Mouse (Mus musculus) G1E (cell line): ENCODE results near the gene Zfp57. TPM values are rescaled to one million over a fixed set of nuclear protein-coding genes. Genes with fewer than 3 reads are reported as not detected.
"Not testable (repeated sequence)": the region's sequence is repeated elsewhere in the genome, so short reads cannot be mapped to it uniquely, and the experiment has no call there.

Experiments used
- ATAC-seq: 2 replicates; pipeline ENCODE4 v1.8.0; 2016; ENCODE audit warnings: mild to moderate bottlenecking; ENCODE audit not compliant: insufficient number of reproducible peaks, poor library complexity, low FRiP score, severe bottlenecking; ENCODE audit errors: extremely low read depth
- DNase-seq: peaks from one replicate; pipeline ENCODE4 v3.0.0; 2012; ENCODE audit warnings: low spot score
- H3K27me3 ChIP-seq: 2 replicates; pipeline ENCODE4 v1.6.1; 2012; ENCODE audit warnings: mild to moderate bottlenecking, low read length, inconsistent platforms; ENCODE audit not compliant: insufficient read depth
- H3K36me3 ChIP-seq: replicated peaks from 2 replicates; pipeline ENCODE3; 2012; ENCODE audit warnings: mild to moderate bottlenecking, inconsistent platforms
- H3K4me1 ChIP-seq: 2 replicates; pipeline ENCODE4 v1.6.1; 2012; ENCODE audit warnings: low read depth, low read length, inconsistent platforms, mixed read lengths; ENCODE audit not compliant: insufficient read depth
- H3K4me3 ChIP-seq: 2 replicates; pipeline ENCODE4 v1.5.1; 2012; ENCODE audit warnings: low read depth, mild to moderate bottlenecking, inconsistent platforms, low read length, moderate library complexity, mixed read lengths
- H3K9me3 ChIP-seq: replicated peaks from 2 replicates; pipeline ENCODE4 v1.6.1; 2012; ENCODE audit warnings: inconsistent platforms
- CTCF ChIP-seq: IDR thresholded peaks from 2 replicates; pipeline ENCODE4 v1.5.1; 2012; ENCODE audit warnings: low read depth, low read length, inconsistent platforms, mixed read lengths
- GATA1 ChIP-seq: IDR thresholded peaks from 2 replicates; pipeline ENCODE4 v1.6.1; 2012; ENCODE audit warnings: borderline replicate concordance, low read length, inconsistent platforms, mixed read lengths
- GATA2 ChIP-seq: IDR thresholded peaks from 2 replicates; pipeline ENCODE4 v1.6.1; 2012; ENCODE audit warnings: low read depth, low read length, inconsistent platforms, borderline replicate concordance
- POLR2AphosphoS5 ChIP-seq: IDR thresholded peaks from 2 replicates; pipeline ENCODE4 v1.6.1; 2012; ENCODE audit warnings: low read depth, low read length, inconsistent platforms; ENCODE audit not compliant: insufficient replicate concordance
- TAL1 ChIP-seq: conservative IDR thresholded peaks from 2 replicates; pipeline ENCODE4 v1.6.1; 2012; ENCODE audit warnings: low read depth, low read length, inconsistent platforms, mixed read lengths
- polyA plus RNA-seq: library from polyadenylated mRNA; stranded (reverse); fragments of >175 nt; gene quantifications from 2 replicates; pipeline ENCODE4 v1.2.3, GENCODE M21; 2012
- total RNA-seq, 2 experiments: library from RNA; stranded (forward) in 1 of 2; stranded (reverse) in 1 of 2; fragments of 200-1000 nt in 1 of 2; fragments of >200 nt in 1 of 2; fragmentation: Nextera tagmentation in 1 of 2; gene quantifications; 2 replicates each; pipeline ENCODE4 v1.2.3; 2014 to 2017

Gene Zfp57
- total and polyA plus RNA-seq, 3 experiments, result 0.44 TPM; not detected in 2

- H3K36me3 ChIP-seq, result no peaks in the 10 kb centered on the region
- DNase-seq, result no peak
- ATAC-seq, result 0 out of 2 replicates have a peak, but pooled peaks have one; percentile 45
- TF ChIP-seq GATA2 (no peak), GATA1 (no peak), TAL1 (no peak), CTCF (no peak), POLR2AphosphoS5 (no peak)
- H3K27me3 ChIP-seq, result peaks cover 32% of the 10 kb centered on the region
- no peaks in the 10 kb centered on the region for H3K9me3 ChIP-seq
- no peak overlapping the region for H3K4me3 ChIP-seq
- H3K4me1 ChIP-seq, result 0 out of 2 replicates have a peak, but pooled peaks cover 8% of the 10 kb centered on the region
Measured at GRCm38 (mm10) chr17:36982253-36983155, 18.5 kb upstream of the Zfp57 start.

GRCm38 (mm10) chr17:36988475-36988874 lies 12.5 kb upstream of the Zfp57 start:
- Histone ChIP-seq H3K27me3 (peaks cover 7% of the 10 kb centered on the region), H3K4me3 (no peak overlapping the region), H3K4me1 (no peaks in the 10 kb centered on the region; the same call in 1 of the 2 replicates), H3K9me3 (no peaks in the 10 kb centered on the region), H3K36me3 (no peaks in the 10 kb centered on the region)
- DNase-seq (no peak), ATAC-seq (no peak)
- TF ChIP-seq GATA1, result no peak
- no peak for TF ChIP-seq CTCF
- TF ChIP-seq TAL1, result no peak
- no peak for TF ChIP-seq GATA2
- no peak for TF ChIP-seq POLR2AphosphoS5

- Histone ChIP-seq H3K4me1 (no peaks in the 10 kb centered on the region; the same call in 1 of the 2 replicates), H3K36me3 (no peaks in the 10 kb centered on the region), H3K9me3 (no peaks in the 10 kb centered on the region), H3K4me3 (no peak within 1 kb of the TSS), H3K27me3 (peaks cover 7% of the 10 kb centered on the region)
- DNase-seq (no peak), ATAC-seq (no peak)
- TF ChIP-seq CTCF, result no peak
- TF ChIP-seq GATA2, result no peak
- no peak for TF ChIP-seq POLR2AphosphoS5
- no peak for TF ChIP-seq GATA1
- TF ChIP-seq TAL1, result no peak
Measured at GRCm38 (mm10) chr17:36989437-36989836, 11.5 kb upstream of the Zfp57 start, which contains the start of gene H2-M5. Gene H2-M5, minus strand, starts transcription at chr17:36989537.

- H3K27me3 ChIP-seq, ATAC-seq, H3K9me3 ChIP-seq, H3K4me3 ChIP-seq, H3K36me3 ChIP-seq, H3K4me1 ChIP-seq, DNase-seq: not testable (repeated sequence)
Measured at GRCm38 (mm10) chr17:36990630-36991029, 10.3 kb upstream of the Zfp57 start.

GRCm38 (mm10) chr17:36992336-36993104 lies 8.4 kb upstream of the Zfp57 start:
- Histone ChIP-seq H3K27me3 (peaks cover 4% of the 10 kb centered on the region; the same call in 1 of the 2 replicates), H3K4me3 (no peak overlapping the region), H3K9me3 (no peaks in the 10 kb centered on the region), H3K36me3 (no peaks in the 10 kb centered on the region), H3K4me1 (no peaks in the 10 kb centered on the region; the same call in 1 of the 2 replicates)
- ATAC-seq, result peak; percentile 77
- DNase-seq, result no peak
- no peak for TF ChIP-seq TAL1
- no peak for TF ChIP-seq GATA1

GRCm38 (mm10) chr17:36993770-36994325 lies 7.1 kb upstream of the Zfp57 start:
- TF ChIP-seq GATA1, result no peak
- Histone ChIP-seq H3K4me1 (no peaks in the 10 kb centered on the region; the same call in 1 of the 2 replicates), H3K27me3 (no peaks in the 10 kb centered on the region), H3K4me3 (no peak overlapping the region), H3K9me3 (no peaks in the 10 kb centered on the region), H3K36me3 (no peaks in the 10 kb centered on the region)
- ATAC-seq (no peak), DNase-seq (no peak)
